Mouse (Mus musculus): ENCODE measurements around the gene Uqcc1. TPM values are rescaled to one million over a fixed set of nuclear protein-coding genes. Genes with fewer than 3 reads are reported as not detected.

Uqcc1 gene
- polyA plus RNA-seq, 1 experiment, result 136 TPM

DNA sequence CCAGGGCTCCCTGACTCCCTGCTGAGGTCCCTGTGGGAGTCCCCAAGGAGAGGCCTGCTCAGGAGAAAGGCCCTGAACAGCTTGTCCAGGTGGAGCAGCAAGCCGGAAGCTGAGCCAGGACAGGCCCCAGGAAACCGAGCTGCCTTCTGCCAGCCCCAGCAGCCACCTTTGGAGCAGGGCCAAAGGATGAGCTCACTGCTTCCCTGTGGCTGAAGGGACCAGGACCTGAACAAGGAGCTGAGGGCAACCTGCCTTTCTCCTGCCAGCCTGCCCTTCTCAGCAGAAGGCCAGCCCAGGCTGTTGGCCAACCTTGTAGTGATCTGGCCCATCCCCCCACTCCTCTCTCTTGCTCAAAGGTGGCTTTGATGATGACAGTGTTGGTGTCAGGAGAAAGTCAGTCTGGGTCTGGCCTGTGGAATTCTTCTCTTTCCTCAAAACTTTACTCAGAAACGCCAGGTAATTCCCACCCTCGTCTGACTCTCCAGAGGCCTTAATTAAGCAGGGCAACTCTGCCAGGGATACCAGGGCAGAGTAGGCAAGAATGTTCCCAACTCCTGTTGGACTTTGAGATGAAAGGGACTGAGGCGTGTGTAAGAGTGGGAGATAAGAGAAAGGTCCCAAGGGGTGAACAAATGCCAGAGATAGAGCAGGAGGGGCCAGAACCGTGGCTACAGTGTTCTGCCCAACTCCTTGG, 124.7 kb downstream of the Uqcc1 start:
- TF ChIP-seq CTCF (IDR thresholded peaks at IDR 0.05; ENCODE audit: insufficient read depth, low read depth, low read length) (no peak), POLR2A (IDR thresholded peaks at IDR 0.05; ENCODE audit: insufficient read depth, low read depth, low read length) (no peak)
- no peak overlapping the region for H3K4me3 ChIP-seq (ENCODE audit: insufficient read depth, low read depth, low read length)
- peaks cover 7% of the 10 kb centered on the region for H3K4me1 ChIP-seq (ENCODE audit: control insufficient read depth, insufficient read depth, low read length)
- 44% methylated on average over 6 of the region's 6 CpGs for WGBS
- H3K27ac ChIP-seq (ENCODE audit: insufficient read depth, low read depth, low read length), result no peak overlapping the region

- Histone ChIP-seq H3K4me1 (ENCODE audit: control insufficient read depth, insufficient read depth, low read length) (peaks cover 7% of the 10 kb centered on the region), H3K27ac (ENCODE audit: insufficient read depth, low read depth, low read length) (no peak overlapping the region), H3K4me3 (ENCODE audit: insufficient read depth, low read depth, low read length) (no peak overlapping the region)
- no peak for TF ChIP-seq POLR2A (IDR thresholded peaks at IDR 0.05; ENCODE audit: insufficient read depth, low read depth, low read length)
- TF ChIP-seq CTCF (IDR thresholded peaks at IDR 0.05; ENCODE audit: insufficient read depth, low read depth, low read length), result no peak
- WGBS, result 77% methylated on average over 5 of the region's 5 CpGs
These were observed 126.1 kb downstream of the Uqcc1 start for GRCm38 (mm10) chr2:155804053-155804452.

- H3K4me3 ChIP-seq (ENCODE audit: insufficient read depth, low read depth, low read length), result no peak overlapping the region
- TF ChIP-seq CTCF (IDR thresholded peaks at IDR 0.05; ENCODE audit: insufficient read depth, low read depth, low read length), result no peak
- no peak for TF ChIP-seq POLR2A (IDR thresholded peaks at IDR 0.05; ENCODE audit: insufficient read depth, low read depth, low read length)
- H3K4me1 ChIP-seq (ENCODE audit: control insufficient read depth, insufficient read depth, low read length), result peaks cover 7% of the 10 kb centered on the region
- WGBS, result 60% methylated on average over 3 of the region's 3 CpGs
- no peak overlapping the region for H3K27ac ChIP-seq (ENCODE audit: insufficient read depth, low read depth, low read length)
These were observed 127.3 kb downstream of the Uqcc1 start for GRCm38 (mm10) chr2:155802761-155803160.

- no peak for TF ChIP-seq POLR2A (IDR thresholded peaks at IDR 0.05; ENCODE audit: insufficient read depth, low read depth, low read length)
- no peak for TF ChIP-seq CTCF (IDR thresholded peaks at IDR 0.05; ENCODE audit: insufficient read depth, low read depth, low read length)
- Histone ChIP-seq H3K4me3 (ENCODE audit: insufficient read depth, low read depth, low read length) (no peak overlapping the region), H3K27ac (ENCODE audit: insufficient read depth, low read depth, low read length) (no peak overlapping the region), H3K4me1 (ENCODE audit: control insufficient read depth, insufficient read depth, low read length) (no peaks in the 10 kb centered on the region)
- WGBS, result 51% methylated on average over 3 of the region's 3 CpGs
These were observed 131.5 kb downstream of the Uqcc1 start for GRCm38 (mm10) chr2:155798613-155799012.

Other genes with a start within 250 kb of the Uqcc1 start
- 364 TPM in 1 of 2 replicates, not detected in the other for gene Trpc4ap, start 237.9 kb downstream of the Uqcc1 start, polyA plus RNA-seq (2012; ENCODE audit: insufficient read depth, insufficient read length, low replicate concordance, missing spikeins)
- gene Edem2, start 200.8 kb downstream of the Uqcc1 start, polyA plus RNA-seq (2012; ENCODE audit: insufficient read depth, insufficient read length, low replicate concordance, missing spikeins), result not detected in 2 replicates
- gene Gm17581, start 194.4 kb downstream of the Uqcc1 start, polyA plus RNA-seq (2012; ENCODE audit: insufficient read depth, insufficient read length, low replicate concordance, missing spikeins), result not detected in 2 replicates
- not detected in 2 replicates for gene Procr, start 179.2 kb downstream of the Uqcc1 start, polyA plus RNA-seq (2012; ENCODE audit: insufficient read depth, insufficient read length, low replicate concordance, missing spikeins)
- gene Mmp24, start 155.0 kb downstream of the Uqcc1 start, polyA plus RNA-seq (2012; ENCODE audit: insufficient read depth, insufficient read length, low replicate concordance, missing spikeins), result not detected in 2 replicates
- gene BC029722, start 110.9 kb downstream of the Uqcc1 start, polyA plus RNA-seq (2012; ENCODE audit: insufficient read depth, insufficient read length, low replicate concordance, missing spikeins), result not detected in 2 replicates
- not detected in 2 replicates for gene Eif6, start 103.4 kb downstream of the Uqcc1 start, polyA plus RNA-seq (2012; ENCODE audit: insufficient read depth, insufficient read length, low replicate concordance, missing spikeins)
- gene Fam83c, start 95.5 kb downstream of the Uqcc1 start, polyA plus RNA-seq (2012; ENCODE audit: insufficient read depth, insufficient read length, low replicate concordance, missing spikeins), result not detected in 2 replicates
- gene Gm15557, start 10.4 kb upstream of the Uqcc1 start, polyA plus RNA-seq (2012; ENCODE audit: insufficient read depth, insufficient read length, low replicate concordance, missing spikeins), result not detected in 2 replicates
- gene Gdf5, start 15.1 kb upstream of the Uqcc1 start, polyA plus RNA-seq (2012; ENCODE audit: insufficient read depth, insufficient read length, low replicate concordance, missing spikeins), result not detected in 2 replicates
- not detected in 2 replicates for gene Cep250, start 26.1 kb upstream of the Uqcc1 start, polyA plus RNA-seq (2012; ENCODE audit: insufficient read depth, insufficient read length, low replicate concordance, missing spikeins)
- gene 6430550D23Rik, start 77.7 kb upstream of the Uqcc1 start, polyA plus RNA-seq (2012; ENCODE audit: insufficient read depth, insufficient read length, low replicate concordance, missing spikeins), result not detected in 2 replicates
- not detected in 2 replicates for gene Ergic3, start 77.7 kb upstream of the Uqcc1 start, polyA plus RNA-seq (2012; ENCODE audit: insufficient read depth, insufficient read length, low replicate concordance, missing spikeins)
- not detected in 2 replicates for gene Fer1l4, start 122.6 kb upstream of the Uqcc1 start, polyA plus RNA-seq (2012; ENCODE audit: insufficient read depth, insufficient read length, low replicate concordance, missing spikeins)
- not detected in 2 replicates for gene Spag4, start 134.9 kb upstream of the Uqcc1 start, polyA plus RNA-seq (2012; ENCODE audit: insufficient read depth, insufficient read length, low replicate concordance, missing spikeins)
- gene Cpne1, start 181.7 kb upstream of the Uqcc1 start, polyA plus RNA-seq (2012; ENCODE audit: insufficient read depth, insufficient read length, low replicate concordance, missing spikeins), result not detected in 2 replicates
- 391 TPM in 1 of 2 replicates, not detected in the other for gene Rbm12, start 181.7 kb upstream of the Uqcc1 start, polyA plus RNA-seq (2012; ENCODE audit: insufficient read depth, insufficient read length, low replicate concordance, missing spikeins)
- gene Gm28036, start 196.8 kb upstream of the Uqcc1 start, polyA plus RNA-seq (2012; ENCODE audit: insufficient read depth, insufficient read length, low replicate concordance, missing spikeins), result not detected in 2 replicates
- gene Romo1, start 213.7 kb upstream of the Uqcc1 start, polyA plus RNA-seq (2012; ENCODE audit: insufficient read depth, insufficient read length, low replicate concordance, missing spikeins), result not detected in 2 replicates
- gene Nfs1, start 213.9 kb upstream of the Uqcc1 start, polyA plus RNA-seq (2012; ENCODE audit: insufficient read depth, insufficient read length, low replicate concordance, missing spikeins), result not detected in 2 replicates
- 643 TPM in 1 of 2 replicates, not detected in the other for gene Rbm39, start 249.9 kb upstream of the Uqcc1 start, polyA plus RNA-seq (2012; ENCODE audit: insufficient read depth, insufficient read length, low replicate concordance, missing spikeins)